Mouse (Mus musculus) heart, postnatal 36 days (tissue): ENCODE measurements around the gene Rarb. TPM values are rescaled to one million over a fixed set of nuclear protein-coding genes. Genes with fewer than 3 reads are reported as not detected.

ENCODE experiments used
- DNase-seq, 2 experiments: peaks; one replicate each; pipeline ENCODE4 v3.0.0; 2021 to 2022
- intact Hi-C: fragments of 180-260 bp; cut with DNase I; formaldehyde crosslinking; loops from one replicate; pipeline ENCODE4 v1.15.1; 2025
- total RNA-seq, 2 experiments: library from RNA; stranded (reverse); gene quantifications; 2 replicates each; pipeline ENCODE4 v1.2.3; 2021

The Rarb gene
- total RNA-seq, 2 experiments from 2014 or later: 15.8 to 16.2 TPM

- DNase-seq: no peak
- intact Hi-C loops: no loop called here
Measured at GRCm38 (mm10) chr14:16448269-16448987, 370.5 kb downstream of the Rarb start.

GRCm38 (mm10) chr14:16447587-16447986 lies 371.4 kb downstream of the Rarb start:
- intact Hi-C loops: no loop called here
- DNase-seq: no peak

DNA sequence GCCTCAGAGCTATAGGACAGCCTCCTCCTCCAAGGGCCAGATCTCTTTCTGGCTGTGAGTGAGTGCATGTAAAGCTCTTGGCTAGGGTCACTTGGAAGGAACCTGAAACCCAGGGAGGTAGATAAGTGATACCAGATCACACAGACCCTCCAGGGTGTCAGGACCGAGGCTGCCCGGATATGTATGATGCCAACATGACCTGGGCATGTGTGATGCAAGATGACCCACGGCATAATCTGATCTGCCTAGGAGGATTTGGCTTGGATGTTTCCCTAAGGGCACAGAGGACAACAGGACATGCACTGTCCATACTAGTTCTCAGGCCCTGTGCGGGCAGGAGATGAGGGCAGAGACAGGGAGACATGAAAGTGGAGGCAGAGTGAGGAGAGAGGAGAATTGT lies 374.1 kb downstream of the Rarb start:
- intact Hi-C loops: no loop called here
- no peak for DNase-seq

DNA sequence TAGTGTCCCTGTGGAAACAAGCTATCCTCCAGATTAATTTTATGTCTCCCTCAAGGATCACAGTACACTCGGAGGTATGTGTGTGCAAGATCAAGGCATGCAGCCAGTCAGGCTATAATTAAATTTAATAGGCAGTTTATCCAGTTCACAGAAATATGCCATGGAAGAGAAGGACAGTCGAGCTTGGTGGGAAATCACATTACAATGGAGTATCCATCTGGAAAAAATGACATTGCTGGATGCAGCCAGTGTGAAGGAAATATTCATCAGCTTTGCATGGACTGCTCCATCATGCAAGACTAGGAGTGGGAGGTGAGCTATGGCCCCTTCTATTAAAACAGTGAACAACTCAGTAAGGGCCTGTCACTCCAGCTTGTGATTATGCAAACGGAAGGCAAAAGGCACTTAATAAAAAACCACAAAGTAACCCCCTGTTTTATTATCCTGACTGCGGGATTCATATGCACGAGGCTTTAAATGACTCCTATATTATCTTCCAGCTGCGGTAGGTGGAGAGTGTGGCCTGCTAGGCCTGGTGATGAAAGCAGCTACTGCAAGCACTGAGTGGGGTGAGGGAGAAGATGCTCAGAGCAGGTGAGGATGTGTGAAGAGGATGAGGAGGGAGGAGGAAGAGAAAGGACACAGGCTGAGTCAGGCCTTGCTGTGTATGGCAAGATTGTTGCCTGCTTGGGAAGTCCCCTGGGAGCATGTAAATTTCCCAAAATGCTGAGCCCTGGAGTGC lies 379.4 kb downstream of the Rarb start:
- intact Hi-C loops: no loop called here
- DNase-seq: no peak

DNA sequence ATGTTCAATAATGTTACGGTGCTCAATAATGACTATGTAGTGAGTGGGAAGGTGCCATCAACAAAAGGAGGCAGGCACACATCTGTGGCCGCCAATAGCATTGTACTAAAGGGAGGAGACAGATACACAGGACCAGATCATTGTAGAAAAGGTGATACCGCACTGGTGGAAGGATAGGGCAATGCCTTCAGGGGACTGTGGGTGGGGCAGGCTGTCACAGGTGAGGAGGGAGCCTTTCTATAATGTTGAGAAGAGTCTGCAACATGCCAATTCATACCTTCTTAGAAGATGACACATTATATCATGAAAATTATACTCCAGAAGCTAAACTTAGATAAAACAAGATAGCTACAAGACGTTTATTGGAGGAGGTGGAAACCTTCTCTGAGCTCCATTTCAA lies 381.6 kb downstream of the Rarb start:
- intact Hi-C loops: no loop called here
- DNase-seq: no peak

- DNase-seq: peak; percentile 63 to 67
- intact Hi-C loops: loop anchor here (2.0 to 5.0 kb wide), 3 partner anchors 93 to 973 kb away; no protein-coding TSS in a partner anchor
Measured at GRCm38 (mm10) chr14:16434396-16435171, 384.4 kb downstream of the Rarb start.

GRCm38 (mm10) chr14:16433206-16433605 lies 385.8 kb downstream of the Rarb start:
- intact Hi-C loops: loop anchor here (5.0 kb wide), 2 partner anchors 94 to 974 kb away; no protein-coding TSS in a partner anchor
- no peak for DNase-seq

DNA sequence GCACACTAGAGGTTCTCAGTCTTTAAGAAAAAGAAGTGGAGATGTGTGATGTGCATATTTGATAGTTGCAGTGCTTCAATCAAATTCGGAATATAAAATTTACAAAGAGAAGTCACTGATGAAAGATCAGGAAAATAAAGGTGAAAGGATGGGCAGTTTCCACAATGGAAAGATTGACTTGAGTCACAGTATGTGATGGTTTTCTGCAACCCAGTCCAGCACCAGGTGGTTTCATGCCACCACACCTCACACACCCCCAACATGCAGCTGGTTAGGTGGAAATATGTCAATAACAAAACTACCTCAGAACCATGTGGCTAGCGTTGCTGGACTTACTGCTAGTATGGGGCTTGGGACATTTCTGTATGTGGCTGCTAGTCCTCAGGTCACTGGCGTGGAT lies 386.4 kb downstream of the Rarb start:
- intact Hi-C loops: loop anchor here (5.0 kb wide), 2 partner anchors 95 to 975 kb away; no protein-coding TSS in a partner anchor
- DNase-seq: no peak

DNA sequence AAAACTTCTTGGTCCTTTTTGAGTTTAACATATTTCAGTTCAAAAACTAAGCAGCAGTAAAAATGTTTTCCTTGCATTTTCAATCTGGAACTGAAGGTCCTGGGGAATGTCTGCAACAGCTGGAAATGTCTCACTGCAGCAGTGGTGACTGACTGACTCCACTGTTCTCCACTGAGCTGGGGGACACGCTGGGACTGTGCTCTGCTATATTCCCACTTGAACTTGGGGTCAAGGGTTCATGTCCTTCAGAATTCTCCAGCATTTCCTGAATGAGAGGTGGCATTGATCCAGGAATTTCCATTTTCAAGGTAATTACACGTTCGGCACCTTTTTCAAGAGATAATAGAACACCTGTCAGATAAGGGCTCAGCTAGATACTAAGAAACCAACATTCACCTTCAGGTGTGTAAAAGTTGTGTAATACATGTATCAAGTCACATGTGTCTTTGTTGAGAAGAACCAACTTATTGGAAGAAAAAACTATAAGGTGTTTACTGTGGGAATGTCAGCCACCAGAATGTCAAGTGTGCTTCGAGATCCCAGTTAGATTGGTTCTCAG lies 386.9 kb downstream of the Rarb start:
- intact Hi-C loops: loop anchor here (5.0 kb wide), 2 partner anchors 95 to 975 kb away; no protein-coding TSS in a partner anchor
- no peak for DNase-seq

DNA sequence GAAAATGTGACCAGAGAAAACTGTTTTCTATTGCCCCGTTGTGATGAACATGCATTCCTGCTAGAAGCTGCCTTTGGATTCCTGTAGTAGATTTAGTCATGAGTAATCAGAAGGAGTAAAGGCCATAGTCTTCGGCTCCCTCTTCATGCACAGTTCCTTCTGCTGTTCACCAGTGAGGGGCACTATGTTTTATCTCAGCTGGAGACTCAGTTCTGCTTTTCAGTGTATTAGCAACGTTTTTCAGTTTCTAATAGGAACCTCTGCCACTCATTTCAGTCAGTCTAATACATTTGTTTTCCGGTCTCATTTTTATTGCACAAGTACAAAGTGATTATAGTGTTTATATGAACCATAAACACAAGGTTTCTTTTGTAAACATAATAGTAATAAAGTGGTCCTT lies 391.4 kb downstream of the Rarb start:
- no peak for DNase-seq
- intact Hi-C loops: no loop called here

GRCm38 (mm10) chr14:16414163-16414562 lies 404.8 kb downstream of the Rarb start:
- intact Hi-C loops: no loop called here
- no peak for DNase-seq

DNA sequence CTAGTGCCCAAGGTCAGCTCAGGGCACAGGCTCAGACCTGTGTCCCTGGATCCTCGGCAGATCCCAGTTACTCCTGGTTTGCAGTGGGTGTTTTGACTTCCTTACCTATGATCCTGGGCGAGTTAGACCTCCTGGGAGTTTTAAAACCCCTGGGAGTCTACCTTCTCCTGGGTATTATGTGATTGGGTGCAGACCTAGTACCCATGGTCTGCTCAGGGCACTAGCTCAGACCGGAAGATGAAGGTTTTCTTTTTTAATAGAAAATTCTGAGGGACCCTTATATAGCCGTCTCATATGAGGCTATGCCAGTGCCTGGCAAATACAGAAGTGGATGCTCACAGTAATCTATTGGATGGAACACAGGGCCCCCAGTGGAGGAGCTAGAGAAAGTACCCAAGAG lies 413.8 kb downstream of the Rarb start:
- DNase-seq: no peak
- intact Hi-C loops: no loop called here

DNA sequence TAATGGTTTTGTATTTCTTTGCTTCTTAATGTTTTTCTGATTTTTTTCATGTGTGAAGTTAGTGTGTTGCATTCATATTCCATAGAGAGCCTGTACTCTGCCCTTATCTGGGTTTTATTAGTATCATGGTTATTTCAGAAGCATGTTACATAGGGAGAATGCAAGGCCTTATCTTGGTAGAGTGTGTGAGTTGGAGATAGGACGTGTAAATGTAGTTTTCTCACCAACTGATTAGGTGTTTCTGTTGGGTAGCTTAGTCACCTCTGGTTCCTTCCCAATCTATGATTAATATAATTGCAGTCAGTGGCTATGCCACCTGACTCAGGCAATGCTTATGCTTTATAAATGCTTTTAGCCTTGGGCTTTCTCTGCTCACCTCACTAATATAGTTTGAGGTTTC lies 434.2 kb downstream of the Rarb start:
- intact Hi-C loops: loop anchor here (5.0 to 10.0 kb wide), 5 partner anchors 112 to 1520 kb away; partner anchors contain the start of genes Lrrc3b, Ngly1 and Oxsm
- DNase-seq: no peak
